Mouse (Mus musculus): ENCODE measurements around the gene Polr2h.

GRCm38 (mm10) chr16:20761681-20762080, 44.2 kb downstream of the Polr2h start:
- TF ChIP-seq POLR2A (IDR thresholded peaks at IDR 0.05; ENCODE audit: borderline replicate concordance, low read depth, low read length) (no peak), CTCF (IDR thresholded peaks at IDR 0.05; ENCODE audit: low read depth, low read length) (peak; percentile 39; the same call in 1 of the 2 replicates)
